Mouse (Mus musculus) heart, postnatal 0 days (tissue): Measurements from ENCODE around the gene Vstm2a.

Experiments used
- CTCF ChIP-seq: IDR thresholded peaks from 2 replicates; pipeline ENCODE4 v1.5.1; 2016; ENCODE audit warnings: antibody characterized with exemption, control low read depth, low read depth
- EP300 ChIP-seq: IDR thresholded peaks from 2 replicates; pipeline ENCODE4 v1.6.1; 2016; ENCODE audit warnings: antibody characterized with exemption, low read depth

DNA sequence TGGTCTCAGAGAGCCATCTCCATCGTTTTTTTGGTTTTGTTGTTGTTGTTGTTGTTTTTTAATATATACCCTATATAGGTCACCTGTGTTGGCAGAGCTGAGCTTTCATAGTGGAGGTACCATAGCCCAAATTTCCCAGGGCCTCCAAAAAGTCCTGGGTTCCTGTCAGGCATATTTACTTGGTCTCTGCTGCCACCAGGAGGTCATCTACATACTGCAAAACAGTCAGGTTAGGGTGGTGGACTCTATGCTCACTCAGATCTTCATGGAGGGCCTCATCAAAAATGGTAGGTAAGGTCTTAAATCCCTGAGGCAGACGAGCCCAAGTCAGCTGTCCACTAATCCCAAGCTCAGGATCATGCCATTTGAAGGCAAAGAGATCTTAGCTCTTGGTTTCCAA is 146.1 kb downstream of the Vstm2a start:
- TF ChIP-seq CTCF, result peak; percentile 20; the same call in 1 of the 2 replicates
- no peak for TF ChIP-seq EP300
